Mouse (Mus musculus) C2C12 (cell line): ENCODE data around the gene Catsperg1.

Experiments used
- CEBPB ChIP-seq: IDR thresholded peaks from one replicate; pipeline ENCODE4 v1.6.1; 2011; ENCODE audit warnings: low read depth, mild to moderate bottlenecking, control low read depth, moderate library complexity
- CTCF ChIP-seq: IDR thresholded peaks from one replicate; pipeline ENCODE4 v1.5.1; 2011; ENCODE audit not compliant: control insufficient read depth, insufficient read depth, insufficient read length
- MAX ChIP-seq: IDR thresholded peaks from one replicate; pipeline ENCODE4 v1.6.1; 2011; ENCODE audit warnings: mild to moderate bottlenecking, control low read depth
- USF1 ChIP-seq: IDR thresholded peaks from one replicate; pipeline ENCODE4 v1.6.1; 2011; ENCODE audit warnings: low read depth, mild to moderate bottlenecking, control low read depth, moderate library complexity

DNA sequence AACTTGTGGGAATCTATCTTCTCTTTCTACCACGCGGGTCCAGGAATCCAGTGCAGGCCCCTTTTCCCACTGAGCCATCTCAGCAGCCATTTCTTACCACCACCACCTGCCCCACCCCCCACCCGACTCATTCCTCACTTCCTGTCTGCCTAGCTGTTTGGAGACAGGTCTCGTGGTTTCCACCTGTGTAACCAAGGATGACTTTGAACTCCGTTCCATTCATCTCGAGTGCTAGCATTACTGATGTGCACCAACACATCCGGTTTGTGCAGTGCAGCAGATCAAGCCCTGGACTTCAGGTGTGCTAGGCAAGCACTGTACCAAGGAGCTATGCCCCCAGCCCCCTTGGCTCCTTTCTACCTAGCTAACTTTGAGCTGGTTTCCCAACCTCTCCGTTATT, 72.4 kb downstream of the Catsperg1 start:
- no peak for TF ChIP-seq CTCF
- TF ChIP-seq CEBPB: no peak
- TF ChIP-seq USF1: no peak
- TF ChIP-seq MAX: no peak
